Mouse (Mus musculus): ENCODE results near the gene Brms1. TPM values are rescaled to one million over a fixed set of nuclear protein-coding genes. Genes with fewer than 3 reads are reported as not detected.

The Brms1 gene
- polyA plus RNA-seq, 1 experiment from 2014 or later = 49.6 TPM

DNA sequence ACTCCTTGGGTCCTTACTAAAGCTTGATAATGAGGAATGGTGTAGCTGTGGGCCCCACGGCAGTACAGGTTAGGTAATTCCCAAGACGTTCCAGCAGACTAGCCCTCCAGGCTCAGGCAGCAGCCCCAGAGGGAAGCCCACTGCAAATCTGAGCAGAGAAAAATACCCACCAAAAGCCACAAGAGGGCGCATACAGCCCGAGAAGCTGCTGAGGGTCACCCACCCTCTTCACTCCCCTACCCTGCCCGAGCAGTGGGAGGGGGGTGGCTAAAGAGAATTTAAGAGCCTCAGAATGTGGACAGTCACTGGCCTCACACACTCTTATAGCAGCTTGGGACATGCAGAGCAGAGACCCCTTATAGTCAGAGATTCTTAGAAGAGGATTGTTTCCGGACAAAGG, 15.1 kb downstream of the Brms1 start:
- DNase-seq (ENCODE audit: low spot score) (peak; percentile 82), ATAC-seq (replicated peaks; ENCODE audit: low FRiP score, low TSS enrichment, low read depth) (peak; percentile 38; the same call in 1 of the 2 replicates)
- Histone ChIP-seq H3K27ac (ENCODE audit: low read depth) (no peak overlapping the region), H3K27me3 (replicated peaks; ENCODE audit: control insufficient read depth, insufficient read depth, low read length) (peaks cover 17% of the 10 kb centered on the region), H3K4me3 (ENCODE audit: low read depth, low read length) (no peak overlapping the region), H3K36me3 (ENCODE audit: control insufficient read depth, insufficient read depth, low read length) (no peaks in the 10 kb centered on the region), H3K4me2 (ENCODE audit: low read length) (peak overlapping the region; percentile 15; the same call in 1 of the 2 replicates), H3K4me1 (replicated peaks; ENCODE audit: control insufficient read depth, insufficient read depth, low read length) (peaks cover 40% of the 10 kb centered on the region), H3K9me3 (ENCODE audit: control insufficient read depth, low read length) (no peaks in the 10 kb centered on the region), H3K9ac (ENCODE audit: low read length) (no peak overlapping the region)
- WGBS = 8% methylated on average over 6 of the region's 6 CpGs

DNA sequence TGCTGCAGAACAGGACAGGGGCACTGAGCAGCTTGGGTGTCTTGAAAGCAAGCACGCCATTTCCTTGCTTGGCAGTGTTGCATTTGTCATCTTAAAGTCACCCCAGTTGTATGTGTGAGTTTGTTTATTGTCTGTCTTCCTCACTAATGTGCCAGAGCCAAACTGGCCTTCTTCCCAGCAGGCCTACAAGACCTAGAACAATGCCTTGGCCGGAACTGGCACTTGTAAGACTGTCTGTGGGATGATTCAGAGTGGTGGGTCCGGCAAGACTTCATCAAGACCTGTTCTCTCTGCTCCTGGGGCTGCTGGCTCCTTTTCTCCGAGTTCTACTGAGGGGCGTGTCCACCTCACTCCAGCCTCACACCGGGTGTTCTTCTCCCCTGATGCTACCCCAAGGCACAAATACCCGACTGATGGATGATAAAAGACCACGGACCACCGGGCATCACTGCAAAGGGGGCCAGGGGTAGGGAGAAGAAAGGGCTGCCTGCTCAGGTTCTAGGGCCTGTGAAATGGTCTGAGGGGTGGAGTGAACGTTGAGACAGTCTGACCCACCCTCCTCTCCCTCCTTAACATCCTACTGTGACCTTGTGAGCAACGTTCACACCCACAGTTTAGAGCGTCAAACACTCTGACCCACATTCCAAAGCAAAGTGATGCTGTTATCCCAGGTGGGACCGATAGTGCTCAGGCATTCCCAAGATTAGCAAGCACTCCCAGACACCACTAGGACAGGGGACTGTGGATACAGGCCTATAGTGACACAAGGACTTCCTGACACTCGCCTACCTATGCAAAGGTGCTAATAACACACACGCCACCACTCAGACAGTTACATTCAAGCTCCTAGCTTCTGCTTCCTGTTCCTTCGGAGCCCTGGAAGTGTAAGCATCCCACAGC, 17.0 kb downstream of the Brms1 start:
- DNase-seq (ENCODE audit: low spot score) (no peak), ATAC-seq (replicated peaks; ENCODE audit: low FRiP score, low TSS enrichment, low read depth) (no peak; the same call in 1 of the 2 replicates)
- H3K27ac ChIP-seq (ENCODE audit: low read depth) = peak overlapping the region; percentile 69
- no peaks in the 10 kb centered on the region; the same call in 1 of the 2 replicates for H3K27me3 ChIP-seq (replicated peaks; ENCODE audit: control insufficient read depth, insufficient read depth, low read length)
- H3K36me3 ChIP-seq (ENCODE audit: control insufficient read depth, insufficient read depth, low read length) = no peaks in the 10 kb centered on the region
- H3K4me1 ChIP-seq (replicated peaks; ENCODE audit: control insufficient read depth, insufficient read depth, low read length) = peaks cover 42% of the 10 kb centered on the region
- H3K9me3 ChIP-seq (ENCODE audit: control insufficient read depth, low read length) = no peaks in the 10 kb centered on the region
- peak overlapping the region; percentile 7; the same call in 1 of the 2 replicates for H3K4me2 ChIP-seq (ENCODE audit: low read length)
- no peak overlapping the region for H3K4me3 ChIP-seq (ENCODE audit: low read depth, low read length)
- 23% methylated on average over 16 of the region's 16 CpGs for WGBS
- no peak overlapping the region for H3K9ac ChIP-seq (ENCODE audit: low read length)

DNA sequence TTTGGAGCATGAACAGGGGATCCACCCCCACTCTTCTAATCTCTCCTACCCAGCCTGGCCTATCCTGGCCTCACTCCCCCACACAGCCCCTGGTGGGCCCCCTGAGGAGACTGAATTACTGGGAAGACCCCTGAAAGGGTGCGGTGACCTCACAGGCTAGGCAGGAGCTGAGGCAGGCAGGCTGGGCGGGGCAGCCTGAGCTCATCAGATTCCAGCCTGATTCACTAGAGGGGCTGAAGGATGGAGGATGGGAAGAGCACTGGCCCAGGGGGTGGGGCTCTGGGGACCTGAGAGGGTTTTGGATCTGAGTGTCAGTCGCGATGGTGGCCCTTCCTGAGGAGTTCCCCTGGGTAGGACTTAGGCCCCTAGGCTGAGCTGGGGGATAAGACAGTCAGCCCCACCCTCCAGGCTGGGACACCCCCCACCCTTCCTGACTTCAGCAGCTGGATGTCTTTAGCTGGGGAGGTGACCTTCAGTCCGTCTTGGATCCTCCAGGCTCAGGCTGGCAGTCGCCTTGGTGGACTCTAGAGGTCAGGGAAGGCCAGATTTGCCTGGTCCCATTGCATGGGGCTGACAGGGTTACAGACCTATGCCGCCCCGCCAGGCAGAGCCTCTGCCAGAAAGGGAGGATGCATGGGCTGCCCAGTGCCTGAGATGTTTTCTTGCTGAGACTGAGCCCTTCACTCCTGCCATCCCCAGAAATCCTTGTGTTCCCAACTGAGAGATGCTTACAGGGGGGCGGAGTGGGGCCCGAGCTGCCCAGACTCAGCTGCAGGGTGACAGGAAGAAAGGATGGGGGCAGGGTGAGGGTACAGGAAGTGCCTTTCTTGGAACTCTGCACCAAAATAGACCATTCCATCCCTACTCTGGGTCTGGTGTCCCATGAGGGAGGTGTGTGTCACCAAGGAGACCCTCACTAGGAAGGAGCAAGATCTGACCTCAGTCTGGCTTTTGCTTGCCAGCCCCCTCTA, 17.9 kb downstream of the Brms1 start:
- 11% methylated on average over 10 of the region's 10 CpGs for WGBS
- peak overlapping the region; percentile 7 for H3K4me2 ChIP-seq (ENCODE audit: low read length)
- ATAC-seq (replicated peaks; ENCODE audit: low FRiP score, low TSS enrichment, low read depth) (peak; percentile 17; the same call in 1 of the 2 replicates), DNase-seq (ENCODE audit: low spot score) (no peak)
- H3K4me3 ChIP-seq (ENCODE audit: low read depth, low read length) = no peak overlapping the region
- H3K4me1 ChIP-seq (replicated peaks; ENCODE audit: control insufficient read depth, insufficient read depth, low read length) = peaks cover 42% of the 10 kb centered on the region
- no peaks in the 10 kb centered on the region for H3K36me3 ChIP-seq (ENCODE audit: control insufficient read depth, insufficient read depth, low read length)
- no peak overlapping the region for H3K9ac ChIP-seq (ENCODE audit: low read length)
- no peaks in the 10 kb centered on the region for H3K9me3 ChIP-seq (ENCODE audit: control insufficient read depth, low read length)
- peak overlapping the region; percentile 69 for H3K27ac ChIP-seq (ENCODE audit: low read depth)
- H3K27me3 ChIP-seq (replicated peaks; ENCODE audit: control insufficient read depth, insufficient read depth, low read length) = no peaks in the 10 kb centered on the region

DNA sequence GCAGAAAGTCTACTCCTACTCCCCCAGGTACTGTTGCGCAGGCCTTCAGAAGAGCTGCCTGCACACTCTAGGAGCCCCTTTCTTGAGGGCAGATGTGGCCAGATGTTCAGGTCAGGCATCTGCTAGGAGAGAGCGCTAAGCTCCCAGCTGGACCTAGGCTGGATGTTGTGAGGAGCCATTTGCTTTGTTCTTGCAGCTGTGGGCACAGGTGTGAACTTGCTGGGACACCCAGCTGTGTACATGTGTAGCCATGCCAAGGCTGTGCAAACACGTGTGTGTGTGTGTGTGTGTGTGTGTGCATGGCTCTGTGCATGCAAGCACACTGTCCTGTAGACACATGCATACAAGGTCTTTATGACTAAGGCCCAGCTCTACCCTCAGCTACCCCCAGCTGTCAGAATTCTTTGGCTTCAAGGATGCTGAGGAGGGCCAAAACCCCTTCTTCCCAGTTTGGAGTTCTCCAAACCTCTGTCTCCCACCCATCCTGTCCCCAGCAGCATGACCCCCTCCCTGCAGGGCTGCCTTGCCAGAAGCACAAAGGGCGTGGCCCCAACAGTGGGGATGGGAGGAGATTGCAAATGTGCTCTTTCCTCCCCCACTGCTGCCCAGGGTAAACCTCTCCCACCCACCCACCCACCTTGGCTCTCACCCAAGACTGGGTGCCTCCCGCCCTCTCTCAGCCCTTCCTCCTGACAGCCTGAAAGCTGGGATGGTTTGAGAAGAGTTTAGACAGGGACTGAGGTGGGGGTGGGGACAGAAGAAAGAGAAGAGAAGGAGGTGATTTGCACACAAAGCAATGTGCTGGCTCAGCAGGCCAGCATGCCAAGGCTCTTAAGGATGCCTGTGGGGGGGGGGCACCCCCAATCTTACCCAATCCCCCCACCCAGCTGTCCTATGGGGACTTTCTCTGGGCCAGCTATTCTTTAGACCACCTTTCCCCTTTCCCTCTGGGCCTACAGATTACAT, 19.5 kb downstream of the Brms1 start:
- Histone ChIP-seq H3K27ac (ENCODE audit: low read depth) (peak overlapping the region; percentile 64; the same call in 1 of the 2 replicates), H3K36me3 (ENCODE audit: control insufficient read depth, insufficient read depth, low read length) (no peaks in the 10 kb centered on the region), H3K4me1 (replicated peaks; ENCODE audit: control insufficient read depth, insufficient read depth, low read length) (peaks cover 52% of the 10 kb centered on the region), H3K4me3 (ENCODE audit: low read depth, low read length) (no peak overlapping the region), H3K9ac (ENCODE audit: low read length) (no peak overlapping the region; the same call in 1 of the 2 replicates), H3K27me3 (replicated peaks; ENCODE audit: control insufficient read depth, insufficient read depth, low read length) (no peaks in the 10 kb centered on the region), H3K9me3 (ENCODE audit: control insufficient read depth, low read length) (no peaks in the 10 kb centered on the region), H3K4me2 (ENCODE audit: low read length) (no peak overlapping the region)
- DNase-seq (ENCODE audit: low spot score) (no peak), ATAC-seq (replicated peaks; ENCODE audit: low FRiP score, low TSS enrichment, low read depth) (no peak)
- 27% methylated on average over 5 of the region's 5 CpGs for WGBS

DNA sequence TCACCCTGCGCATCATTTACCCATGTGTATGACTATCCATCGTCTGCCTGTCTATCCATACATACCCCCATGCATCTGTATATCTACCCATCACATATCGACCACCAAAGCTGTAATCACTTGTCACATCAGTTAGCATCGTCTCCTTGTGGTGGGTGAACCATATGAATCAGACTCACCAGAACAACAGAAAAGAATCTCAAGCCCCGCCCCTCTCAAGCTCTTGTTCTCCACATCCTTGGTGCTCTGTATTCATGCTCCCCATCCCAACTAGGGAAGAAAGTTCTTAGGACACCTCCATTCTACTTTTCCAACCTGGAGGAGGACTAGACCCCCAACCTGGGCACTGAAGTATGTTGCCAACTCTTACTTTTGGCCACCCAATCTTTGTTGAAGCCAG, 20.9 kb downstream of the Brms1 start:
- 74% methylated on average over 5 of the region's 5 CpGs for WGBS
- no peaks in the 10 kb centered on the region for H3K36me3 ChIP-seq (ENCODE audit: control insufficient read depth, insufficient read depth, low read length)
- DNase-seq (ENCODE audit: low spot score) = no peak
- no peaks in the 10 kb centered on the region for H3K27me3 ChIP-seq (replicated peaks; ENCODE audit: control insufficient read depth, insufficient read depth, low read length)
- no peak for ATAC-seq (replicated peaks; ENCODE audit: low FRiP score, low TSS enrichment, low read depth)
- H3K4me1 ChIP-seq (replicated peaks; ENCODE audit: control insufficient read depth, insufficient read depth, low read length) = peaks cover 53% of the 10 kb centered on the region
- no peak overlapping the region for H3K4me2 ChIP-seq (ENCODE audit: low read length)
- no peak overlapping the region for H3K4me3 ChIP-seq (ENCODE audit: low read depth, low read length)
- no peak overlapping the region for H3K27ac ChIP-seq (ENCODE audit: low read depth)
- H3K9ac ChIP-seq (ENCODE audit: low read length) = no peak overlapping the region
- H3K9me3 ChIP-seq (ENCODE audit: control insufficient read depth, low read length) = no peaks in the 10 kb centered on the region

DNA sequence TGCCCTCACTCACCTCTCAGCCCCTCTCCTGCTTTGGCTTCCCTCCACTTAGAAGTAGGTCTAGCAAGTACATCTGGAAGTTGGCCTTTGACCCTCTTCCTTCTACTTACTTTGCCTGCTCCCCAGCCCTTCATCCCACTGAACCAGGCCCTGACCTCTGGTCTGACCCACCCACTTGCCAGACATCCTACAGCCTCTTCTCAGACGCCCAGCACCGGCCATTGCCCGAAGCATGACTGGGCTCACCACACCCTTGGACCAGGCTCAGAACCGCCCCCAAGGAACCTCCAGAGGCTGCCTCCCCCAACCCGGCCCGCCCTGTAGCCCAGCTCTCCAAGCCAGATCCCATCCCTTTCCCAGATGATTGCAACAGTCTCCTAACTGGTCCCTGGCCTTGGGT, 21.3 kb downstream of the Brms1 start:
- H3K9ac ChIP-seq (ENCODE audit: low read length) = no peak overlapping the region
- H3K36me3 ChIP-seq (ENCODE audit: control insufficient read depth, insufficient read depth, low read length) = no peaks in the 10 kb centered on the region
- H3K4me1 ChIP-seq (replicated peaks; ENCODE audit: control insufficient read depth, insufficient read depth, low read length) = peaks cover 57% of the 10 kb centered on the region
- DNase-seq (ENCODE audit: low spot score) (no peak), ATAC-seq (replicated peaks; ENCODE audit: low FRiP score, low TSS enrichment, low read depth) (no peak)
- H3K27ac ChIP-seq (ENCODE audit: low read depth) = no peak overlapping the region
- no peaks in the 10 kb centered on the region for H3K9me3 ChIP-seq (ENCODE audit: control insufficient read depth, low read length)
- H3K4me2 ChIP-seq (ENCODE audit: low read length) = no peak overlapping the region
- H3K27me3 ChIP-seq (replicated peaks; ENCODE audit: control insufficient read depth, insufficient read depth, low read length) = no peaks in the 10 kb centered on the region
- H3K4me3 ChIP-seq (ENCODE audit: low read depth, low read length) = no peak overlapping the region
- WGBS = 49% methylated on average over 6 of the region's 6 CpGs

DNA sequence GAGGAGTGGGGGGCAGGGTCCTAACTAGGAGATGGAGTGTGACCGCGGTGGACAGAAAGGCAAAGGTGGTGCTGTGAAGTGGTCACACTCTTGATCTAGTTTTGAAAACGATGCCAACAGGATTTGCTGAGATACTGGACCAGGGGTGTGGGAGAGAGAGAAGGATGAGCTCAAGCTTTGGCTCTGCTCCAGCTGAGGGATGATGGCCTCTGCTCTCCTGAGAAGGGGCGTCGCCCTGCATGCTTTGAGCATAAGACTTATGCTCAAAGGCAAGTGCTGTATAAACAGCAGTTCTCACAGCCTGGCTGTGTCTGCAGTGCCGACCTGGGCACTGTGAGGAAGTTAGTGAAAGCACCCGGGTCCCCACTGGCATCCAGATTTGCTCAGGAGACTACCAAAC, 23.9 kb downstream of the Brms1 start:
- H3K9me3 ChIP-seq (ENCODE audit: control insufficient read depth, low read length) = no peaks in the 10 kb centered on the region
- DNase-seq (ENCODE audit: low spot score) (peak; percentile 62), ATAC-seq (replicated peaks; ENCODE audit: low FRiP score, low TSS enrichment, low read depth) (no peak)
- no peak overlapping the region for H3K4me3 ChIP-seq (ENCODE audit: low read depth, low read length)
- no peak overlapping the region for H3K9ac ChIP-seq (ENCODE audit: low read length)
- H3K36me3 ChIP-seq (ENCODE audit: control insufficient read depth, insufficient read depth, low read length) = no peaks in the 10 kb centered on the region
- H3K4me1 ChIP-seq (replicated peaks; ENCODE audit: control insufficient read depth, insufficient read depth, low read length) = peaks cover 52% of the 10 kb centered on the region
- no peaks in the 10 kb centered on the region; the same call in 1 of the 2 replicates for H3K27me3 ChIP-seq (replicated peaks; ENCODE audit: control insufficient read depth, insufficient read depth, low read length)
- H3K4me2 ChIP-seq (ENCODE audit: low read length) = no peak overlapping the region
- peak overlapping the region; percentile 43; the same call in 1 of the 2 replicates for H3K27ac ChIP-seq (ENCODE audit: low read depth)
- WGBS = 32% methylated on average over 7 of the region's 7 CpGs

Measured in intestine, embryonic 14.5 days (tissue).